9 mouse cellular contexts compared by ENCODE assay signal in genomic region chr16:34440019-34440615, GRCm38 (mm10).
DNase-seq lines count a peak whose midpoint lies in the region; ATAC-seq and TF ChIP-seq lines count a peak whose summit lies in the region.
"Had no signal": no experiment of that assay in that cellular context is flagged by ENCODE, and none has a peak within 500 bp of the region (broad histone marks: within the 10 kb centered on the region; RNA-seq: fewer than 3 reads in every experiment).

No protein-coding gene starts in this region.

- intact Hi-C loops in left cerebral cortex, postnatal 14 days (cut with DNase I): no loop called here

- DNase-seq in intestine, embryonic 14.5 days (ENCODE audit: low spot score): no peak
- peak; percentile 62 for DNase-seq in MN1 (ENCODE audit: low spot score)
- DNase-seq in left cerebral cortex, postnatal 14 days (ENCODE audit: low spot score in 2 of 2): peak; percentile 69 to 79
- no peak for DNase-seq in thymus, postnatal 4 days

- 77% methylated on average over 8 of the region's 8 CpGs for WGBS in intestine, embryonic 14.5 days
- WGBS in intestine, postnatal 0 days: 79% methylated on average over 8 of the region's 8 CpGs
- 73% methylated on average over 8 of the region's 8 CpGs for WGBS in forebrain, embryonic 16.5 days

- no peak overlapping the region for H3K9ac ChIP-seq in intestine, embryonic 14.5 days (ENCODE audit: low read length)
- H3K9ac ChIP-seq in intestine, postnatal 0 days (ENCODE audit: low read depth, low read length): no peak overlapping the region
- no peak overlapping the region for H3K9ac ChIP-seq in forebrain, embryonic 16.5 days (replicated peaks; ENCODE audit: low read depth, low read length)
- H3K9ac ChIP-seq: neural tube, embryonic 12.5 days had no signal

- peak overlapping the region; percentile 87 for H3K27ac ChIP-seq in intestine, embryonic 14.5 days (ENCODE audit: low read depth)
- H3K27ac ChIP-seq in intestine, postnatal 0 days (ENCODE audit: low read depth, low read length): no peak overlapping the region; the same call in 1 of the 2 replicates
- peak overlapping the region; percentile 54; the same call in 1 of the 2 replicates for H3K27ac ChIP-seq in forebrain, embryonic 16.5 days (ENCODE audit: low read length)

- no peak for ATAC-seq in intestine, embryonic 14.5 days (replicated peaks; ENCODE audit: low FRiP score, low TSS enrichment, low read depth)
- no peak for ATAC-seq in intestine, postnatal 0 days
- no peak for ATAC-seq in forebrain, embryonic 16.5 days
- no peak for ATAC-seq in megakaryocyte progenitor cell, adult 5-6 weeks (replicated peaks; ENCODE audit: poor library complexity)
- ATAC-seq in megakaryocyte, adult 5-6 weeks (ENCODE audit: poor library complexity, severe bottlenecking): no peak

- no peak for TF ChIP-seq CTCF in intestine, postnatal 0 days (IDR thresholded peaks at IDR 0.05; ENCODE audit: low read depth)

- peaks cover 47% of the 10 kb centered on the region for H3K4me1 ChIP-seq in intestine, embryonic 14.5 days (replicated peaks; ENCODE audit: control insufficient read depth, insufficient read depth, low read length)
- no peaks in the 10 kb centered on the region for H3K4me1 ChIP-seq in intestine, postnatal 0 days (replicated peaks; ENCODE audit: control insufficient read depth, insufficient read depth, low read length)
- peaks cover 18% of the 10 kb centered on the region for H3K4me1 ChIP-seq in forebrain, embryonic 16.5 days (replicated peaks; ENCODE audit: control insufficient read depth, insufficient read depth, low read length)

- H3K9me3 ChIP-seq in intestine, embryonic 14.5 days (ENCODE audit: control insufficient read depth, low read length): no peaks in the 10 kb centered on the region
- H3K9me3 ChIP-seq in intestine, postnatal 0 days (ENCODE audit: control insufficient read depth): no peaks in the 10 kb centered on the region
- H3K9me3 ChIP-seq in forebrain, embryonic 16.5 days (ENCODE audit: control insufficient read depth, low read length): no peaks in the 10 kb centered on the region
- H3K9me3 ChIP-seq: neural tube, embryonic 12.5 days had no signal

- no peaks in the 10 kb centered on the region for H3K27me3 ChIP-seq in intestine, embryonic 14.5 days (replicated peaks; ENCODE audit: control insufficient read depth, insufficient read depth, low read length)
- no peaks in the 10 kb centered on the region for H3K27me3 ChIP-seq in intestine, postnatal 0 days (replicated peaks; ENCODE audit: control insufficient read depth, insufficient read depth, low read length)
- H3K27me3 ChIP-seq in forebrain, embryonic 16.5 days (replicated peaks; ENCODE audit: control insufficient read depth, insufficient read depth, low read length): no peaks in the 10 kb centered on the region
- H3K27me3 ChIP-seq: neural tube, embryonic 12.5 days had no signal

- no peak overlapping the region for H3K4me2 ChIP-seq in intestine, embryonic 14.5 days (ENCODE audit: low read length)
- no peak overlapping the region for H3K4me2 ChIP-seq in intestine, postnatal 0 days (replicated peaks; ENCODE audit: low read depth)
- no peak overlapping the region for H3K4me2 ChIP-seq in forebrain, embryonic 16.5 days (ENCODE audit: low read length)

- no peaks in the 10 kb centered on the region for H3K36me3 ChIP-seq in intestine, embryonic 14.5 days (ENCODE audit: control insufficient read depth, insufficient read depth, low read length)
- no peaks in the 10 kb centered on the region for H3K36me3 ChIP-seq in intestine, postnatal 0 days (ENCODE audit: control insufficient read depth, insufficient read depth)
- H3K36me3 ChIP-seq in forebrain, embryonic 16.5 days (ENCODE audit: control insufficient read depth, insufficient read depth): no peaks in the 10 kb centered on the region
- H3K36me3 ChIP-seq: neural tube, embryonic 12.5 days had no signal

- H3K4me3 ChIP-seq in intestine, embryonic 14.5 days (ENCODE audit: low read depth, low read length): no peak overlapping the region
- no peak overlapping the region for H3K4me3 ChIP-seq in intestine, postnatal 0 days (ENCODE audit: low read depth, low read length)
- no peak overlapping the region for H3K4me3 ChIP-seq in forebrain, embryonic 16.5 days (replicated peaks; ENCODE audit: low read length)
- H3K4me3 ChIP-seq: neural tube, embryonic 12.5 days had no signal

Comparison
In these comparisons a context has a peak if more than half of its experiments do, and no peak if none do; other contexts are left out.
1. DNase-seq: peak in MN1 (single experiment) and left cerebral cortex, postnatal 14 days (2 of 2); none in intestine, embryonic 14.5 days (single experiment) and thymus, postnatal 4 days (single experiment).